Mouse (Mus musculus): ENCODE data around the gene Tceal9.
"Not testable (repeated sequence)": the region's sequence is repeated elsewhere in the genome, so short reads cannot be mapped to it uniquely, and the experiment has no call there.

DNA sequence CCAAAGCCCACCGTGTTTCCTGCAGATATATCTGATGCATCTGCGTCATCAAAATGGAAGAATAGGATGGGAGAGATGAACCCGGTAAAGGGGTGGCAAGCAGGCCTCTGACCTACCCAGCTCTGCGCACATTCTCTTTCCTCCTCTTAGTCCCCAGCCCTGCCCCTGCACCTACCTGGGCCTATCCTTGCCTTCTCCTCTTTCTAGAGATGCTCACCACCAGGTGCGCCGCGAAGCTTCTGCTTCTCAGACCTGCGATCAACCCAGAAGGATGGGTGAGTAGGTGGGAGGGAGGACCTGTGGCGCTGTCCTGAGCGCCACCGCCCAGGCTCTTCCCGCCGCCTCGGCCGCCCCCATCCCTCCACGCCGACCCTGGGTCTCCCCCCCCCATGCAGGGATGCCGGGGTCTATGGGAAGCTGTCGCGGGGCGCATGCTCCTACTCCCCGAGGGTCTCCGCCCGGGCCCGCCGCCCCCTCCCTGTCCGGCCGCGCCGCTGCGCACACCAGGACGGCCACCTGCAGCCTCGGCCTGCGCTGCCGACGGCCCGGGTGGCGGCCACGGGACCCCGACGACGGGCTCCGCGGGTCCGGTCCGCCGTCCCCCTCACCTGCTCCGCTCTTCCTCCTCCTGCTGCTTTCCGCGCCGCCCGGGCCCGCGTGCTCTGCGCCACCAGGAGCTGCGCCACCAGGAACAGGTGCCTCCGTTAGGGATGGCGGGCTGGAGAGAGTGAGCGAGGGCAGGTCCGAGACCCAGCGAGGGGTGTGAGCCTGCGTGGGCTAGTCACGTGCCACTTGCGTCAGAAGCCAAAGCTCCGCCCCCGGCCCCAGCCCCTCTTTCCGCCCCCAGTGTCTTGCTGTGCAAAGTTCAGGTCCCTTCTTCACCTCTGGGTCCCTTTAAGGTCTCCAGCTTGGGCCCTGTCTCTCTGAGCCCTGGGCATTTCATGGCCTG, 29.9 kb upstream of the Tceal9 start, which contains the start of the genes Tceal7 and Bex1:
- TF ChIP-seq CTCF (IDR thresholded peaks at IDR 0.05 in 2 of 3, conservative IDR thresholded peaks at IDR 0.05 in 1 of 3; ENCODE audit: control insufficient read depth in 1 of 3, insufficient read depth in 1 of 3, low read depth in 2 of 3, low read length in 3 of 3, poor library complexity in 1 of 3, severe bottlenecking in 1 of 3); POLR2A (IDR thresholded peaks at IDR 0.05; ENCODE audit: control insufficient read depth in 1 of 2, insufficient read depth in 1 of 2, low read depth in 1 of 2, low read length in 2 of 2, poor library complexity in 1 of 2); ETS1 (IDR thresholded peaks at IDR 0.05; ENCODE audit: low read depth, low read length); MYC (IDR thresholded peaks at IDR 0.05; ENCODE audit: low read depth, low read length); USF1 (IDR thresholded peaks at IDR 0.05; ENCODE audit: low read depth, low read length); MAFK (IDR thresholded peaks at IDR 0.05; ENCODE audit: borderline replicate concordance, low read depth, low read length); ZKSCAN1 (IDR thresholded peaks at IDR 0.05; ENCODE audit: low read depth, low read length); EP300 (IDR thresholded peaks at IDR 0.05; ENCODE audit: low read depth in 1 of 2, low read length in 2 of 2); KAT2A (conservative IDR thresholded peaks at IDR 0.05; ENCODE audit: low read depth, low read length); MXI1 (IDR thresholded peaks at IDR 0.05; ENCODE audit: low read depth, low read length); JUND (IDR thresholded peaks at IDR 0.05; ENCODE audit: low read depth, low read length); TBP (IDR thresholded peaks at IDR 0.05; ENCODE audit: low read depth, low read length); RAD21 (IDR thresholded peaks at IDR 0.05; ENCODE audit: low read depth, low read length): not testable (repeated sequence)
